Mouse (Mus musculus) heart, embryonic 11.5 days (tissue): ENCODE measurements at regions not wholly inside any gene's neighbourhood (a gene's known extent, or its start where the extent isn't known, plus 50 kb on each side); places are given as distances from the start of the nearest gene placed in this dataset.

Source experiments
- ATAC-seq: fragments of 200-750 bp; cut with Nextera tagmentation; replicated peaks from 2 replicates; pipeline ENCODE4 v1.8.0; 2017; ENCODE audit warnings: moderate library complexity; ENCODE audit not compliant: insufficient number of reproducible peaks, low FRiP score, low TSS enrichment
- H3K27ac ChIP-seq: fragments of 300-500 bp; sonication (generic); 2 replicates; pipeline ENCODE4 v1.5.1; 2014; ENCODE audit warnings: mild to moderate bottlenecking, low read depth, low read length
- H3K27me3 ChIP-seq: fragments of 300-500 bp; sonication (generic); 2 replicates; pipeline ENCODE4 v1.6.1; 2014; ENCODE audit warnings: mild to moderate bottlenecking, low read length, mixed read lengths; ENCODE audit not compliant: control insufficient read depth, insufficient read depth
- H3K36me3 ChIP-seq: fragments of 300-500 bp; sonication (generic); 2 replicates; pipeline ENCODE4 v1.6.1; 2014; ENCODE audit warnings: mild to moderate bottlenecking, low read length, moderate library complexity, mixed read lengths; ENCODE audit not compliant: control insufficient read depth, insufficient read depth
- H3K4me1 ChIP-seq: fragments of 300-500 bp; sonication (generic); 2 replicates; pipeline ENCODE4 v1.6.1; 2014; ENCODE audit warnings: low read length; ENCODE audit not compliant: control insufficient read depth, insufficient read depth
- H3K4me2 ChIP-seq: fragments of 300-500 bp; sonication (generic); 2 replicates; pipeline ENCODE4 v1.6.1; 2014; ENCODE audit warnings: mild to moderate bottlenecking, moderate library complexity
- H3K4me3 ChIP-seq: fragments of 300-500 bp; sonication (generic); 2 replicates; pipeline ENCODE4 v1.5.1; 2014; ENCODE audit warnings: low read depth, low read length
- H3K9ac ChIP-seq: fragments of 300-500 bp; sonication (generic); 2 replicates; pipeline ENCODE4 v1.6.1; 2014; ENCODE audit warnings: mild to moderate bottlenecking, low read depth, low read length, moderate library complexity
- H3K9me3 ChIP-seq: fragments of 300-500 bp; sonication (generic); replicated peaks from 2 replicates; pipeline ENCODE4 v1.6.1; 2016; ENCODE audit warnings: low read length; ENCODE audit not compliant: control insufficient read depth
- WGBS: fragments of 180-500 bp; shearing (Covaris S2); extraction: QIAGEN DNeasy Blood & Tissue Kit; methylation state at CpG from one replicate; pipeline ENCODE4 v1.1.7; 2014; ENCODE audit not compliant: insufficient replicate concordance; 5-methylcytosine and 5-hydroxymethylcytosine counted together

DNA sequence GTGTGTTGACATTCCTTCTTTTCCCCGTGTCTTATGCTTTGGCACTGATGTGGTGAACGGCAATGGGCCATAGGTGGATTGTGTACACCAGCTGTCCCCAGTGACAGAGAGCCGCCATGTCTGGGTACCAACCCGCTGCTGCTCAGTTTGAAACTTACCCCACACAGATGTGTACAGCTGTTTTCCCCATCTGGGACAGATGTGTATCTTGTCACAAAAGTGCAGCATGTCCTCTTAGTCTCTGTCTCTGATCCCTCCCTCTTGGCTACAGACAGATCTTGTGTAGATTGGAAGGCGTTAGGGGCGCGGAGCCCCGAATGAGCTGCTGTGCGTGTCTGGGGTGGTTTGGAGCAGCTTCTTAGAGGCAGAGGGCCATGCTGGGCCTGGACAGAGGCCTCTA lies 196.1 kb upstream of the Sulf2 start:
- H3K4me1 ChIP-seq, result peaks cover 37% of the 10 kb centered on the region
- WGBS, result 85% methylated on average over 9 of the region's 9 CpGs
- H3K36me3 ChIP-seq, result no peaks in the 10 kb centered on the region
- ATAC-seq, result no peak
- no peaks in the 10 kb centered on the region for H3K9me3 ChIP-seq
- no peak overlapping the region for H3K27ac ChIP-seq
- H3K27me3 ChIP-seq, result no peaks in the 10 kb centered on the region
- no peak overlapping the region for H3K4me2 ChIP-seq
- no peak overlapping the region for H3K9ac ChIP-seq
- H3K4me3 ChIP-seq, result no peak overlapping the region

DNA sequence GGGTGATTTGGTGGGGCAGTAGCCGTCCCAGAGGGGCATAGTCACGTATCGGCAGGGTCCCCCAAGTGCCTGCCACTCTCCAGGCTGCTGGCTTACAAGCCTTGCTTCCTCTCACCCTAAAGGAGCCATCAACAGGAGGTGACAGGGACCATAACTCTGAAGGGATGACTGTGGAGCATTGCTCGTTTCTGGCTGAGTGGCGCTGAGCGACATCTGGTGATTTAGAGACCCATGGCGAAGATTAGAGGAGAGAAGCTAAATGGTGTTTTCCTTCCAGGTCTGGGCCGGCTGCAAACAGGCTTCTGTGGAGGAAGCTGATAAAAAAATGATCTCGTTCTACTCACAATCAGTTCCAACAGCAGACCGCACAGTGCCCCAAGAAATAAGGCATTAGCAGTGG lies 193.2 kb upstream of the Sulf2 start:
- H3K9me3 ChIP-seq, result no peaks in the 10 kb centered on the region
- no peak overlapping the region for H3K9ac ChIP-seq
- H3K4me3 ChIP-seq, result no peak overlapping the region
- 15% methylated on average over 10 of the region's 10 CpGs for WGBS
- no peaks in the 10 kb centered on the region for H3K36me3 ChIP-seq
- peak overlapping the region; percentile 16; the same call in 1 of the 2 replicates for H3K27ac ChIP-seq
- H3K4me2 ChIP-seq, result no peak overlapping the region
- no peak for ATAC-seq
- peaks cover 36% of the 10 kb centered on the region for H3K4me1 ChIP-seq
- H3K27me3 ChIP-seq, result no peaks in the 10 kb centered on the region

DNA sequence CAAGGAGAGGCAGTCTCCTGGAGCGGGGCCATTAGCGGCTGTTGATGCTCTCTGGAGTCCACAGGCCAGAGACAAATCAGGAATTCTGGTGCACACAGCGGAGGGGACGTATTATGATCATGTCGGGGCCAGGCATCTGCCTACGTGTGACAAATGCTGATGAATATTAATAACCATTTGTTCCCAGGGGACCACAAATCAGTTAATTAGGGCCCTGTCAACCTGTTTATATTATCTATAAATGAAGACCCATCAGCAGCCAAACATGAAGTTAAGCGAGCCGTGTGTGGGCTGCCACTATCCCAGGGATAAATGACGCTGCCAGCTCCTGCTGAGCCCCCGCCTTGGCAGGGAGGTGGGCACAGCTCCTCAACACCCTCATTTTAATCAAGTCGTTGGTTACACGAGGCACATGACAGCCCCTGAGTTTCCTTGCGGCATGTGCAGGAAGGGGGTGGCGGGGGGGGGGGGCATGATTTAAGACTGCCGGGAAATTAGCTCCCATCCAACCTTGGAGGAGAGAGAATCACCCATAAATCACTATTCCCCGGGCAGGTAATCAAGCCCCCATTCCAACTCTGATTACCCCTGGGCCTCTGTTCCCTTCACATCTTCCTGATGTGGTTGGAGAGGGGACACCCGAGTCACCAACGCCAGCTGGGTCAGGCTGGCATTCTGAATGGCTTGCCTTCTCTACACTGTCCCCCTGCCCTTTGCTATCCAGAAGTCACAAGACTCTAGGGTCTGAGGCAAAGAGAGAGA lies 191.1 kb upstream of the Sulf2 start:
- no peak overlapping the region for H3K27ac ChIP-seq
- H3K9me3 ChIP-seq, result no peaks in the 10 kb centered on the region
- no peak for ATAC-seq
- whole genome bisulfite sequencing, result 69% methylated on average over 18 of the region's 18 CpGs
- no peak overlapping the region for H3K4me2 ChIP-seq
- H3K27me3 ChIP-seq, result no peaks in the 10 kb centered on the region
- no peaks in the 10 kb centered on the region for H3K36me3 ChIP-seq
- H3K4me1 ChIP-seq, result peaks cover 27% of the 10 kb centered on the region
- no peak overlapping the region for H3K4me3 ChIP-seq
- H3K9ac ChIP-seq, result no peak overlapping the region

DNA sequence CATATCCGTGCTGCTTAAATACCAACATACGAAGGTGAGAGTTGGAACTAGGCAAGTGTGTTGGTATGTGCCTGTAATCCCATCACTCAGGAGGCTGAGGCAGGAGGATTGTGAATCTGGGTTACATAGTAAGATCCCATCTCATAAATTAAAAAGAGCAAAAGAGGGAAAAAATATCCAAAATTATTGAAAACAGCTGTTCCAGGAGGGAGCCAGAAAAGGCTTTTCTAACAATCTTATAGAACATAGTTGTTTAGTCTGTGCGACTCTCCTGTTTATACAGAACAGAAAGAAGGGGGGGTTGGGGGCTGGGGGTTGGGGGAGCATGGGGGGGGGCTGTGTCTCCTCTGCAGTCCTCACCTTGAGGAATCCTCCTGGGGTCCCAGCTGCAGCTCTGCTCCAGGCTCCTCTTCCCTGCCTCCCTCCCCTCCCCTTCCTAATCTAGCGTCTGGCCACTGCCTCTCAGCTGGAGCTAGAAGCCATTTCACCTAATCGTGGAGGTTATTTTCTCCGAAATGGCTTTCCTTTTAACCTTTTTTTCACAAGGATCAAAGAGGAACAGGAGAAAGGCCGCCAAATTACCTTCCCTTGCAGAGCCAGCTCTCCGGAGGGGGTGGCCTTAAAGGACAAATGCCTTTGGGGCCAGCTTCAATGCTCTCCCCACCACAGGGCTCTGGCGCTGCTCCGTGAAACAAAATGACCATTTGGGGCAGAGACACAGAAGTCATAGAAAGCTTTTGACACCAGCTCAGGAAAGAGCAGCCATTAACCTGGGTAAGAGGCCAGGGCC lies 188.3 kb upstream of the Sulf2 start:
- Histone ChIP-seq H3K27ac (no peak overlapping the region), H3K27me3 (no peaks in the 10 kb centered on the region), H3K9me3 (0 out of 2 replicates have a peak, but pooled peaks cover 2% of the 10 kb centered on the region), H3K4me2 (no peak overlapping the region), H3K9ac (no peak overlapping the region), H3K4me3 (no peak overlapping the region), H3K4me1 (peaks cover 22% of the 10 kb centered on the region), H3K36me3 (no peaks in the 10 kb centered on the region)
- 29% methylated on average over 10 of the region's 10 CpGs for WGBS
- no peak for ATAC-seq

DNA sequence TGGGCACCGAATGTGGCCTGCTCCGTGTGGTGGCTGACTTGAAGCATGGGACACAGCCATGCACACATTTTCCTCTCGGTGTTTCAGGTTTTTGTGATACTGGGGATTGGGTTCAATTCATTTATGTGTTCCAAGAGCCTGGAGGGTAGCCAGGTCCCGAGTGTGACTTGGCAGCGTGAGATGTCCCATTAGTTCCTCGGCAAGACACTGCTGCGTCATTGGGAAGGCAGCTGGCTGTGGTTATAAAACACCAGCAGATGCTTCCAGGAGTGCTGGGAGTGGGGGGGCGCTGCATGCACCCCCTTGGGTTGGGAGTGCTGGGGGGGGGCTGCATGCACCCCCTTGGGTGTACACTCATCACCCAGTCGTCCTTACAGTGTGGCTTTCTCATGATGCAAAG lies 186.9 kb upstream of the Sulf2 start:
- H3K4me2 ChIP-seq, result no peak overlapping the region
- ATAC-seq, result no peak
- H3K27ac ChIP-seq, result no peak overlapping the region
- no peak overlapping the region for H3K9ac ChIP-seq
- 82% methylated on average over 9 of the region's 9 CpGs for WGBS
- H3K4me1 ChIP-seq, result peaks cover 8% of the 10 kb centered on the region
- H3K27me3 ChIP-seq, result no peaks in the 10 kb centered on the region
- no peaks in the 10 kb centered on the region for H3K36me3 ChIP-seq
- H3K4me3 ChIP-seq, result no peak overlapping the region
- 0 out of 2 replicates have a peak, but pooled peaks cover 2% of the 10 kb centered on the region for H3K9me3 ChIP-seq

DNA sequence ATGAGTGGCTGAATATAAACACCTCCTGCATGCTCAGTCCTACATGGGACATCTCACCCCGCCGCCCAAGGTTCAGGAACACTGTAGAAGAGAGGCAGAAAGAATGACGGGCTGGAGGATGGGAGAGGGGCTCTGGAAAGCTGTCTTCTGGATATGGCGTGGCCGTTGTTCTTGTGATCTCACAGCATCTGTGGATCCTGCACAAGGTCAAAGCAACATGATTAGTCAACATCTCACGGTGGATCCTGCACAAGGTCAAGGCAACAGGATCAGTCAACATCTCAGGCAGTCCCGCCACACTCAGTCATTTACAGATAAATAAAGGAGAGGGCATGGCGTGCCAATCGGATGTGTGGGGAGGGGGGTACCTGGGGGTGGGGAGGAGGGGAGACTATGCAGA lies 184.7 kb upstream of the Sulf2 start:
- Histone ChIP-seq H3K4me1 (peaks cover 5% of the 10 kb centered on the region; the same call in 1 of the 2 replicates), H3K9me3 (0 out of 2 replicates have a peak, but pooled peaks cover 2% of the 10 kb centered on the region), H3K4me3 (no peak overlapping the region), H3K27me3 (no peaks in the 10 kb centered on the region), H3K27ac (no peak overlapping the region), H3K4me2 (no peak overlapping the region), H3K9ac (no peak overlapping the region), H3K36me3 (no peaks in the 10 kb centered on the region)
- WGBS, result 76% methylated on average over 9 of the region's 9 CpGs
- ATAC-seq, result no peak

DNA sequence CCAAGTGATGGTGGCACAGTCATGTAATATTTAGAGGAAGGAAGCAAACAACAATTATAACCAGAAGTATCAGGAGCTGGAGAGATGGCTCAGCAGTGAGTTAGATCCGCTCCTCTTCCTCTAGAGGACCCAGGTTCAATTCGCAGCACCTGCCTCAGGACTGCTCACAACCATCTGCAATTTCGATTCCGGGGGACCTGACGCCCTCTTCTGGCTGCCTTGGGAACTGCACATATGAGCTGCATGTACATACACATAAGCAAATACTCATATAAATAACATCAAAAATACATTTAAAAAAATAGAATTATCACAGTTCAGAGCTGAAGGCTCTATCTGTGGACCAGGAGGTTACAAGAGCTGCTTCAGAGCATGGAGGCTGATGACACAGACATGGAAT lies 184.0 kb upstream of the Sulf2 start:
- no peak for ATAC-seq
- no peak overlapping the region for H3K4me3 ChIP-seq
- H3K9me3 ChIP-seq, result 0 out of 2 replicates have a peak, but pooled peaks cover 2% of the 10 kb centered on the region
- H3K4me2 ChIP-seq, result no peak overlapping the region
- no peaks in the 10 kb centered on the region for H3K36me3 ChIP-seq
- peaks cover 5% of the 10 kb centered on the region; the same call in 1 of the 2 replicates for H3K4me1 ChIP-seq
- no peak overlapping the region for H3K9ac ChIP-seq
- WGBS, result 72% methylated on average over 5 of the region's 5 CpGs
- H3K27ac ChIP-seq, result no peak overlapping the region
- H3K27me3 ChIP-seq, result no peaks in the 10 kb centered on the region

DNA sequence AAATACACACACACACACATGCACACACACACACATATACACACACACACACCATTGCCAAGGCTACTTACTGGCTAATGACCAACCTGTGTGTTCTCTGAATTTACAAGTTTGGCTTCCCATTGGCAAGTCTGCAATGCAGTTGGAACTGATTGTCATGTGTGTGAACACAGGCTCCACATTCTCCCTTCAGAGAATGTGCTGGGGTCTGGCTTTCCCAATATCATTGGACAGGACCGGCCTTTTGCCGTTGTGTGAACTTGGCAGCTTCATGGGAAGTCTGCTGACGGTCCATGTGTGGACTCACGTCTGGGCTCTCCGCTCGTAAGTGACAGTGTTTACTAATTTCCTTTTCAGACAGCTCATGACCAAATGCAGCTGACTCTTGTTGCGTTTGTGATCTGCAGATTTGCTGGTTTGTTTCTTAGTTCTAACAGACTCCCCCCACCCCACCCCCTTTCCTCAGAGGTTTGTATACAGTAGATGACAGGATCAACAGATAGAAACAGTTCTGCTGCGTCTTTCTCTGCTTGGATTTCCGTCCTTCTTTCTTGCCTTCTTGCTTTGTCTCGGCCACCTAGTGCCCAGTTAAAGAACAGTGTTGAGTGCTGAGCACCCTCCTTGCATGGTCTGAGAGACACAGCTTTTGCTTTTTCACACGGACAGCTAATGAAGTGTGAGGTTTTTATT lies 183.1 kb upstream of the Sulf2 start:
- no peak overlapping the region; the same call in 1 of the 2 replicates for H3K27ac ChIP-seq
- no peak overlapping the region for H3K4me3 ChIP-seq
- no peaks in the 10 kb centered on the region for H3K4me1 ChIP-seq
- H3K36me3 ChIP-seq, result no peaks in the 10 kb centered on the region
- H3K9me3 ChIP-seq, result 0 out of 2 replicates have a peak, but pooled peaks cover 2% of the 10 kb centered on the region
- H3K27me3 ChIP-seq, result no peaks in the 10 kb centered on the region
- ATAC-seq, result no peak
- H3K4me2 ChIP-seq, result no peak overlapping the region
- 43% methylated on average over 11 of the region's 11 CpGs for WGBS
- H3K9ac ChIP-seq, result no peak overlapping the region
